Mouse (Mus musculus): ENCODE results near the gene Swsap1.

GRCm38 (mm10) chr9:21926784-21927183 lies 28.8 kb upstream of the Swsap1 start:
- TF ChIP-seq EP300 (IDR thresholded peaks at IDR 0.05; ENCODE audit: insufficient read depth, low read depth, low read length), result no peak
- no peak for TF ChIP-seq CTCF (IDR thresholded peaks at IDR 0.05; ENCODE audit: low read depth, low read length)
